Mouse (Mus musculus) limb, embryonic 14.5 days (tissue): ENCODE measurements around the gene Abhd11. TPM values are rescaled to one million over a fixed set of nuclear protein-coding genes. Genes with fewer than 3 reads are reported as not detected.

Experiments
- ATAC-seq: fragments of 200-750 bp; cut with Nextera tagmentation; 2 replicates; pipeline ENCODE4 v1.8.0; 2017; ENCODE audit warnings: low read depth, moderate number of reproducible peaks, moderate TSS enrichment; ENCODE audit not compliant: low FRiP score
- DNase-seq: peaks from one replicate; pipeline ENCODE4 v3.0.0-alpha.2; 2015; ENCODE audit warnings: low spot score
- H3K27ac ChIP-seq: fragments of 300-500 bp; sonication (generic); replicated peaks from 2 replicates; pipeline ENCODE4 v1.5.1; 2014; ENCODE audit warnings: low read depth, mild to moderate bottlenecking, low read length, moderate library complexity, mixed read lengths
- H3K27me3 ChIP-seq: fragments of 300-500 bp; sonication (generic); 2 replicates; pipeline ENCODE4 v1.6.1; 2014; ENCODE audit warnings: low read length, mixed read lengths; ENCODE audit not compliant: control insufficient read depth, insufficient read depth
- H3K36me3 ChIP-seq: fragments of 300-500 bp; sonication (generic); 2 replicates; pipeline ENCODE4 v1.6.1; 2014; ENCODE audit warnings: mild to moderate bottlenecking, low read length, moderate library complexity, mixed read lengths; ENCODE audit not compliant: control insufficient read depth, insufficient read depth
- H3K4me1 ChIP-seq: fragments of 300-500 bp; sonication (generic); 2 replicates; pipeline ENCODE4 v1.6.1; 2014; ENCODE audit warnings: antibody characterized with exemption, low read length, mixed read lengths; ENCODE audit not compliant: control insufficient read depth, insufficient read depth
- H3K4me2 ChIP-seq: fragments of 300-500 bp; sonication (generic); replicated peaks from 2 replicates; pipeline ENCODE4 v1.6.1; 2014; ENCODE audit warnings: low read depth, mild to moderate bottlenecking, low read length, moderate library complexity; ENCODE audit not compliant: severe bottlenecking
- H3K4me3 ChIP-seq: fragments of 300-500 bp; sonication (generic); replicated peaks from 2 replicates; pipeline ENCODE4 v1.5.1; 2014; ENCODE audit warnings: low read length
- H3K9ac ChIP-seq: fragments of 300-500 bp; sonication (generic); 2 replicates; pipeline ENCODE4 v1.6.1; 2014; ENCODE audit warnings: mild to moderate bottlenecking, low read depth, low read length, moderate library complexity; ENCODE audit not compliant: severe bottlenecking
- H3K9me3 ChIP-seq: fragments of 300-500 bp; sonication (generic); 2 replicates; pipeline ENCODE4 v1.6.1; 2016; ENCODE audit warnings: low read length; ENCODE audit not compliant: control insufficient read depth
- POLR2A ChIP-seq: fragments of 200-500 bp; IDR thresholded peaks from 2 replicates; pipeline ENCODE4 v1.8.0; 2012; ENCODE audit warnings: inconsistent platforms, mild to moderate bottlenecking, moderate library complexity, borderline replicate concordance; ENCODE audit not compliant: insufficient read depth, insufficient read length; ENCODE audit errors: extremely low read depth
- WGBS: fragments of 180-500 bp; shearing (Covaris S2); extraction: QIAGEN DNeasy Blood & Tissue Kit; methylation state at CpG from one replicate; pipeline ENCODE4 v1.1.7; 2014; 5-methylcytosine and 5-hydroxymethylcytosine counted together
- polyA plus RNA-seq, 2 experiments: library from polyadenylated mRNA; depleted of rRNA in 1 of 2; stranded (reverse) in 1 of 2; unstranded in 1 of 2; fragments of >200 nt; fragmentation: Nextera tagmentation in 1 of 2; extraction: Ambion mirVana in 1 of 2; gene quantifications; 2 replicates each; pipeline versions ENCODE4 v1.2.1 to v1.2.3; 2012 to 2014

Gene Abhd11
- polyA plus RNA-seq, 2 experiments = 67.4 to 83.2 TPM

DNA sequence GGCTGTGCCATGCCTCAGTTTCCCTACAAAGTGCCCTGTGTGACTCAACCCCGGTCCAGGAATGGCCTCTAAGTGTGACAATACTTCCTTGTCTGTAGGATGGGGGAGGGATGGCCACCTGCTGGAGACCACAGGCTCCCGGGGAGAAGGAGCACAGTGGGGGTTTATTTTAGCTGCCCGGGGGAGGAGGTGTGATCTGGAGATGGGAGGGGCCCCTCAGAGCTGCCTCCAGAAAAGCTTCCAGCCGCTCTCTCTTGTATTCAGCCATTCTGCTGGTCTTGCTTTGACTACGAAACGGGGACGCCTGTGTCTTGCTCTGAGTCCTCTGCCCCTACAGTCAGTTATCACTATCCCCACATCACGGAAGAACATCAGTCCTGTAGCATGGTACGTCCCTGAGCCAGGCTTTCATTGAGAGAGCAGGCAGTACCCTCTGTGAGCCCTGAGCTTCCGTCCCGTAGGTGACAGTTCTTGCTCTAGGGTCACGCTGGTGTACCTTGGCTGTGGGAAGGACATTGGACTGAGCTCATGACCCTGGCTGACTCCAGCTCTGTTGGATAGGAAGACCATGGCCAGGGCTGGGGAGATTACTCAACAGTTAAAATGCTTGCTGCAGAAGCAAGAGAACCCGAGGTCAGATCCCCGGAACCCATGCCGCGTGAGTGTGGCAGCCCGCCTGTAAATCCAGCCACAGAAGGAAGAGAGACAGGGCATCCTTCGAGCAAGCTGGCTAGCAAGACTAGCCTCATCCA is 26.8 kb downstream of the Abhd11 start:
- no peak overlapping the region for H3K27ac ChIP-seq
- whole genome bisulfite sequencing = 62% methylated on average over 18 of the region's 18 CpGs

GRCm38 (mm10) chr5:135037946-135038345 is 29.0 kb downstream of the Abhd11 start:
- H3K9ac ChIP-seq = no peak overlapping the region
- H3K27me3 ChIP-seq = no peaks in the 10 kb centered on the region
- peaks cover 30% of the 10 kb centered on the region for H3K36me3 ChIP-seq
- TF ChIP-seq POLR2A = no peak
- ATAC-seq = no peak
- WGBS = 95% methylated on average over 3 of the region's 3 CpGs
- no peak overlapping the region for H3K4me3 ChIP-seq
- no peaks in the 10 kb centered on the region for H3K9me3 ChIP-seq
- H3K27ac ChIP-seq = no peak overlapping the region
- no peak overlapping the region for H3K4me2 ChIP-seq
- no peak for DNase-seq
- no peaks in the 10 kb centered on the region for H3K4me1 ChIP-seq

More for the DNA sequence above, 26.8 kb downstream of the Abhd11 start:
- H3K9ac ChIP-seq = peak overlapping the region; percentile 14; the same call in 1 of the 2 replicates
- no peak for TF ChIP-seq POLR2A
- DNase-seq (no peak), ATAC-seq (no peak)
- H3K36me3 ChIP-seq = peaks cover 25% of the 10 kb centered on the region
- H3K9me3 ChIP-seq = no peaks in the 10 kb centered on the region
- no peak overlapping the region for H3K4me3 ChIP-seq
- no peaks in the 10 kb centered on the region for H3K27me3 ChIP-seq
- H3K4me1 ChIP-seq = no peaks in the 10 kb centered on the region
- H3K4me2 ChIP-seq = no peak overlapping the region

GRCm38 (mm10) chr5:135039541-135039940 is 30.6 kb downstream of the Abhd11 start:
- 87% methylated on average over 9 of the region's 9 CpGs for WGBS
- H3K9me3 ChIP-seq = no peaks in the 10 kb centered on the region
- no peaks in the 10 kb centered on the region for H3K4me1 ChIP-seq
- DNase-seq = no peak
- peaks cover 36% of the 10 kb centered on the region for H3K36me3 ChIP-seq
- no peak overlapping the region for H3K4me3 ChIP-seq
- H3K27me3 ChIP-seq = no peaks in the 10 kb centered on the region
- ATAC-seq = no peak
- no peak overlapping the region for H3K27ac ChIP-seq
- no peak overlapping the region for H3K9ac ChIP-seq
- H3K4me2 ChIP-seq = no peak overlapping the region
- no peak for TF ChIP-seq POLR2A

DNA sequence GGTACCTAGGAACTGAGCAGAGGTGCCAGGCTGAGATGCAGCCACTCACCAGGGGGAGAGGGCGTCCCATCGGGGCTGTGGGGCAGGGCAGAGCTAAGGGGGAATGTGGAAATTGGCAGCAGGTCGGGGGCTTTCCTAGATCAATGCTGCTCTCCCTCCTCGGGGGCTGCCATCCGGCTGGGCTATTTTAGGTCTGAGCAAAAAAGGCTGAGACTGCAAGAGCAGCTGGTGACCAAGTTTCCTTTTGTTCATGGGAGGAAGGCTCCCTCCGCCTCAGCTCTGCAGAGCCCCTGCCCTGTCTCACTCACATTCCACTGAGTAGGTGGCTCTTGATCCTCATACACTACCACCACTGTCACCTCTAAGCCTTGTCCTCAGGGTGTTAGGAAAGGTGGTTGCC is 31.1 kb downstream of the Abhd11 start:
- Histone ChIP-seq H3K4me2 (no peak overlapping the region), H3K4me1 (no peaks in the 10 kb centered on the region), H3K27me3 (no peaks in the 10 kb centered on the region), H3K4me3 (no peak overlapping the region), H3K9ac (no peak overlapping the region), H3K27ac (no peak overlapping the region), H3K9me3 (no peaks in the 10 kb centered on the region), H3K36me3 (peaks cover 42% of the 10 kb centered on the region)
- TF ChIP-seq POLR2A = no peak
- DNase-seq (no peak), ATAC-seq (no peak)
- WGBS = 72% methylated on average over 6 of the region's 6 CpGs

- Histone ChIP-seq H3K36me3 (peaks cover 49% of the 10 kb centered on the region), H3K4me2 (no peak overlapping the region), H3K4me3 (no peak overlapping the region), H3K27me3 (no peaks in the 10 kb centered on the region), H3K9me3 (no peaks in the 10 kb centered on the region), H3K27ac (no peak overlapping the region), H3K4me1 (no peaks in the 10 kb centered on the region), H3K9ac (no peak overlapping the region)
- TF ChIP-seq POLR2A = no peak
- DNase-seq = no peak
- ATAC-seq = no peak
- WGBS = 77% methylated on average over 11 of the region's 11 CpGs
These were observed 31.8 kb downstream of the Abhd11 start for GRCm38 (mm10) chr5:135040777-135041176.
